Mouse (Mus musculus) MEL (cell line): ENCODE data around the gene Frmd5. TPM values are rescaled to one million over a fixed set of nuclear protein-coding genes. Genes with fewer than 3 reads are reported as not detected.
A peak's percentile ranks its signal among the peaks of the same experiment; 100 is the strongest.

Source experiments
- DNase-seq: peaks from one replicate; pipeline ENCODE4 v3.0.0; 2011; ENCODE audit warnings: low read depth, low spot score
- H3K27ac ChIP-seq: 2 replicates; pipeline ENCODE4 v1.5.1; 2012; ENCODE audit warnings: low read depth, mild to moderate bottlenecking, control low read depth, low read length, moderate library complexity; ENCODE audit not compliant: control insufficient read depth
- H3K27me3 ChIP-seq, 2 experiments: fragments of 150-350 bp in 1 of 2; sonication (generic) in 1 of 2; 2 replicates each; pipeline ENCODE4 v1.6.1; 2012; ENCODE audit warnings: low read length in 2 of 2, mild to moderate bottlenecking in 2 of 2, improper control_type of control experiment in 1 of 2, moderate library complexity in 1 of 2; ENCODE audit not compliant: insufficient read depth in 2 of 2, control insufficient read depth in 1 of 2
- H3K36me3 ChIP-seq, 2 experiments: 2 replicates each; pipeline ENCODE4 v1.6.1; 2012 to 2014; ENCODE audit warnings: low read length in 2 of 2, improper control_type of control experiment in 1 of 2, inconsistent platforms in 1 of 2, mild to moderate bottlenecking in 1 of 2; ENCODE audit not compliant: insufficient read depth in 2 of 2, control insufficient read depth in 1 of 2
- H3K4me1 ChIP-seq, 2 experiments: fragments of 150-350 bp in 1 of 2; sonication (generic) in 1 of 2; 2 replicates each; pipeline ENCODE4 v1.6.1; 2012; ENCODE audit warnings: low read length in 2 of 2, improper control_type of control experiment in 1 of 2, mild to moderate bottlenecking in 1 of 2; ENCODE audit not compliant: insufficient read depth in 2 of 2, control insufficient read depth in 1 of 2
- H3K4me3 ChIP-seq, 2 experiments: fragments of 150-350 bp in 1 of 2; sonication (generic) in 1 of 2; 2 replicates each; pipeline ENCODE4 v1.5.1; 2012; ENCODE audit warnings: low read depth in 2 of 2, low read length in 2 of 2, mild to moderate bottlenecking in 2 of 2, moderate library complexity in 2 of 2, control low read depth in 1 of 2, improper control_type of control experiment in 1 of 2; ENCODE audit not compliant: control insufficient read depth in 1 of 2, insufficient read depth in 1 of 2
- H3K79me2 ChIP-seq: 2 replicates; pipeline ENCODE4 v1.6.1; 2012; ENCODE audit warnings: mild to moderate bottlenecking, low read length, moderate library complexity; ENCODE audit not compliant: control insufficient read depth, poor library complexity, insufficient read depth
- H3K9ac ChIP-seq: 2 replicates; pipeline ENCODE4 v1.6.1; 2012; ENCODE audit warnings: low read depth, mild to moderate bottlenecking, control low read depth, low read length, moderate library complexity; ENCODE audit not compliant: control insufficient read depth, poor library complexity, severe bottlenecking
- H3K9me3 ChIP-seq: fragments of 150-350 bp; sonication (generic); replicated peaks from 2 replicates; pipeline ENCODE4 v1.6.1; 2012; ENCODE audit warnings: mild to moderate bottlenecking, low read length, improper control_type of control experiment, moderate library complexity; ENCODE audit not compliant: insufficient read depth
- BHLHE40 ChIP-seq: IDR thresholded peaks from 2 replicates; pipeline ENCODE4 v1.6.1; 2012; ENCODE audit warnings: low read depth, mild to moderate bottlenecking, inconsistent platforms, low read length, improper control_type of control experiment, borderline replicate concordance
- CTCF ChIP-seq, 3 experiments: IDR thresholded peaks in 2 of 3; conservative IDR thresholded peaks in 1 of 3; 2 replicates each; pipeline ENCODE4 v1.5.1; 2011 to 2012; ENCODE audit warnings: low read length in 3 of 3, low read depth in 2 of 3, mild to moderate bottlenecking in 2 of 3, improper control_type of control experiment in 1 of 3, inconsistent platforms in 1 of 3, mixed read lengths in 1 of 3, moderate library complexity in 1 of 3; ENCODE audit not compliant: control insufficient read depth in 1 of 3, insufficient read depth in 1 of 3, poor library complexity in 1 of 3, severe bottlenecking in 1 of 3
- E2F4 ChIP-seq: IDR thresholded peaks from 2 replicates; pipeline ENCODE4 v1.6.1; 2011; ENCODE audit warnings: low read depth, low read length, improper control_type of control experiment, borderline replicate concordance
- ETS1 ChIP-seq: IDR thresholded peaks from 2 replicates; pipeline ENCODE4 v1.6.1; 2012; ENCODE audit warnings: low read depth, mild to moderate bottlenecking, inconsistent platforms, low read length, improper control_type of control experiment, moderate library complexity
- GABPA ChIP-seq: IDR thresholded peaks from 2 replicates; pipeline ENCODE4 v1.6.1; 2012; ENCODE audit warnings: low read depth, mild to moderate bottlenecking, inconsistent platforms, low read length, improper control_type of control experiment, moderate library complexity
- GATA1 ChIP-seq: IDR thresholded peaks from 2 replicates; pipeline ENCODE4 v1.6.1; 2011; ENCODE audit warnings: low read depth, low read length, improper control_type of control experiment
- HCFC1 ChIP-seq: IDR thresholded peaks from 2 replicates; pipeline ENCODE4 v1.6.1; 2012; ENCODE audit warnings: low read depth, mild to moderate bottlenecking, inconsistent platforms, low read length, improper control_type of control experiment, moderate library complexity
- MAFK ChIP-seq: IDR thresholded peaks from 2 replicates; pipeline ENCODE4 v1.6.1; 2011; ENCODE audit warnings: low read depth, mild to moderate bottlenecking, low read length, improper control_type of control experiment, borderline replicate concordance
- MAZ ChIP-seq: IDR thresholded peaks from 2 replicates; pipeline ENCODE4 v1.6.1; 2012; ENCODE audit warnings: low read depth, mild to moderate bottlenecking, inconsistent platforms, low read length, improper control_type of control experiment
- MEF2A ChIP-seq: IDR thresholded peaks from 2 replicates; pipeline ENCODE4 v1.6.1; 2014; ENCODE audit warnings: low read depth, mild to moderate bottlenecking, inconsistent platforms, low read length, improper control_type of control experiment; ENCODE audit not compliant: poor library complexity, insufficient replicate concordance, severe bottlenecking; ENCODE audit errors: extremely low read depth
- NELFE ChIP-seq: IDR thresholded peaks from 2 replicates; pipeline ENCODE4 v1.6.1; 2011; ENCODE audit warnings: low read depth, low read length, improper control_type of control experiment
- NRF1 ChIP-seq: IDR thresholded peaks from 2 replicates; pipeline ENCODE4 v1.6.1; 2014; ENCODE audit warnings: low read depth, mild to moderate bottlenecking, inconsistent platforms, low read length, improper control_type of control experiment, moderate library complexity; ENCODE audit not compliant: poor library complexity, insufficient read depth, severe bottlenecking
- POLR2AphosphoS2 ChIP-seq: IDR thresholded peaks from 2 replicates; pipeline ENCODE4 v1.6.1; 2011; ENCODE audit warnings: low read length, improper control_type of control experiment
- RAD21 ChIP-seq: IDR thresholded peaks from 2 replicates; pipeline ENCODE4 v1.6.1; 2011; ENCODE audit warnings: mild to moderate bottlenecking, low read depth, low read length, improper control_type of control experiment
- SIN3A ChIP-seq: IDR thresholded peaks from 2 replicates; pipeline ENCODE4 v1.6.1; 2012; ENCODE audit warnings: low read length, improper control_type of control experiment, inconsistent platforms
- TBP ChIP-seq: IDR thresholded peaks from 2 replicates; pipeline ENCODE4 v1.8.0; 2011; ENCODE audit warnings: low read depth, low read length, improper control_type of control experiment
- UBTF ChIP-seq: IDR thresholded peaks from 2 replicates; pipeline ENCODE4 v1.6.1; 2012; ENCODE audit warnings: low read depth, mild to moderate bottlenecking, inconsistent platforms, low read length, improper control_type of control experiment, moderate library complexity, borderline replicate concordance; ENCODE audit not compliant: insufficient read depth
- USF1 ChIP-seq: IDR thresholded peaks from 2 replicates; pipeline ENCODE4 v1.6.1; 2014; ENCODE audit warnings: low read depth, mild to moderate bottlenecking, inconsistent platforms, low read length, improper control_type of control experiment, moderate library complexity
- USF2 ChIP-seq, 2 experiments: IDR thresholded peaks; 2 replicates each; pipeline ENCODE4 v1.6.1; 2011 to 2012; ENCODE audit warnings: improper control_type of control experiment in 2 of 2, low read length in 2 of 2, borderline replicate concordance in 1 of 2, inconsistent platforms in 1 of 2, low read depth in 1 of 2, mild to moderate bottlenecking in 1 of 2; ENCODE audit not compliant: insufficient read depth in 1 of 2
- ZC3H11A ChIP-seq: IDR thresholded peaks from 2 replicates; pipeline ENCODE4 v1.6.1; 2012; ENCODE audit warnings: low read depth, mild to moderate bottlenecking, inconsistent platforms, low read length, improper control_type of control experiment
- ZKSCAN1 ChIP-seq: IDR thresholded peaks from 2 replicates; pipeline ENCODE4 v1.6.1; 2012; ENCODE audit warnings: low read depth, mild to moderate bottlenecking, inconsistent platforms, low read length, improper control_type of control experiment, moderate library complexity
- ZNF384 ChIP-seq: IDR thresholded peaks from 2 replicates; pipeline ENCODE4 v1.6.1; 2012; ENCODE audit warnings: low read depth, mild to moderate bottlenecking, inconsistent platforms, low read length, improper control_type of control experiment
- polyA plus RNA-seq, 2 experiments: library from polyadenylated mRNA; stranded (reverse) in 1 of 2; unstranded in 1 of 2; fragments of >175 nt in 1 of 2; fragments of >200 nt in 1 of 2; gene quantifications; 2 replicates each; pipeline versions ENCODE4 v1.2.1 to v1.2.4; 2012; ENCODE audit warnings: low replicate concordance in 2 of 2, low read depth in 1 of 2; ENCODE audit not compliant: insufficient read length in 2 of 2, insufficient read depth in 1 of 2, missing spikeins in 1 of 2
- total RNA-seq: library from RNA; depleted of rRNA; stranded (reverse); fragments of 300-350 nt; gene quantifications from 2 replicates; pipeline ENCODE4 v1.2.3, GENCODE M21; 2012; rRNA removed

Gene Frmd5
- 0.04 TPM in 1 of 2 replicates, not detected in the other for total RNA-seq
- under 1 TPM in 1 of 2 experiments, not detected in 1; 0.15 TPM for polyA plus RNA-seq

DNA sequence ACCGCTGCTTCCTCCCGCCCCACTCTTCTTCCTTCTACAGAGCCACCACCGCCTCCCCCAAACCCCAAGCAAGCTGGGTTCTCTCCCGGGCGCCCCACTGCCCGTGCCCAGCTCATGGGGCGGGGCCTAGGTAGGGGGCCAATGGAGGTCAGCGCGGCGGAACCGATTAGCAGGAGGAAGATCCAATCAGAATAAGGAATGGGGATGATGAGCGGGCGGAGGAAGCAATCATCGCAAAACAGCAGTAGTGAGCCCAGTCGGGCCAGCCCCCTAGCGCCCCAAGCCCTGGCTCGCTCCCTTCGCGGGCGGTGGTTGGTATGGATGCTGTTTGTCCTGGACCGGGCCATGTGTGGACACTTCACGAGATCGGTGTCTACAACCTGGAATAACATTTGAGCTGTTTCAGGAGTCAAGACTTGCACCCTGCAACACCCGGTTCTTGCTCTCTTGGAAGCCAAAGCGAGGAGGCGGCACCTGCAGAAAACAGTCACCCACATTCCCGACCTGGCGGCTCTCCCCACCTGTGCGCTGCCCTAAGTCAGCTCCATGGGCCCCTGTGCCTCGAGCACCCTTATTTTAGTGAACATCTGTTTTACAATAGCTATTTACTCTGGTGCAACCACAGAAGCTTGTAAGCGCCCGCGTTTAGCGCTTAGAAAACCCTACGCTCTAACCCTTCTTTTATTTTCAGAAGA is at the start of gene Frmd5:
TSS of gene Frmd5 (minus strand) at position 129 of the 695 bp plus-strand sequence.
- H3K27ac ChIP-seq, result no peak within 1 kb of the TSS
- no peaks in the 10 kb centered on the region for H3K36me3 ChIP-seq
- H3K4me3 ChIP-seq, result peak within 1 kb of the TSS in 1 of 2 experiments; percentile 57; a peak in 3 of 4 replicates
- H3K4me1 ChIP-seq, result 0 out of 4 replicates have a peak, but pooled peaks cover 0 to 3% of the 10 kb centered on the region in 2 experiments
- 0 out of 2 replicates have a peak within 1 kb of the TSS, but pooled peaks have one; percentile 38 for H3K9ac ChIP-seq
- DNase-seq, result peak; percentile 87
- TF ChIP-seq GABPA (no peak), TBP (no peak), ZNF384 (no peak), NELFE (no peak), ETS1 (no peak), BHLHE40 (no peak), SIN3A (no peak), USF2 (IDR thresholded peaks at IDR 0.05; ENCODE audit: borderline replicate concordance in 1 of 2, insufficient read depth in 1 of 2, low read depth in 1 of 2, low read length in 2 of 2) (no peak), HCFC1 (no peak), CTCF (IDR thresholded peaks at IDR 0.05 in 2 of 3, conservative IDR thresholded peaks at IDR 0.05 in 1 of 3; ENCODE audit: control insufficient read depth in 1 of 3, insufficient read depth in 1 of 3, low read depth in 2 of 3, low read length in 3 of 3, poor library complexity in 1 of 3, severe bottlenecking in 1 of 3) (no peak), POLR2AphosphoS2 (no peak), ZKSCAN1 (no peak), MEF2A (no peak), MAZ (no peak), RAD21 (no peak), GATA1 (no peak), MAFK (no peak), NRF1 (no peak), USF1 (no peak)
- TF ChIP-seq, all 39 proteins: peak for 0
- no peaks in the 10 kb centered on the region for H3K79me2 ChIP-seq
- H3K27me3 ChIP-seq, result peaks cover 16 to 26% of the 10 kb centered on the region in 2 experiments
- no peaks in the 10 kb centered on the region for H3K9me3 ChIP-seq

DNA sequence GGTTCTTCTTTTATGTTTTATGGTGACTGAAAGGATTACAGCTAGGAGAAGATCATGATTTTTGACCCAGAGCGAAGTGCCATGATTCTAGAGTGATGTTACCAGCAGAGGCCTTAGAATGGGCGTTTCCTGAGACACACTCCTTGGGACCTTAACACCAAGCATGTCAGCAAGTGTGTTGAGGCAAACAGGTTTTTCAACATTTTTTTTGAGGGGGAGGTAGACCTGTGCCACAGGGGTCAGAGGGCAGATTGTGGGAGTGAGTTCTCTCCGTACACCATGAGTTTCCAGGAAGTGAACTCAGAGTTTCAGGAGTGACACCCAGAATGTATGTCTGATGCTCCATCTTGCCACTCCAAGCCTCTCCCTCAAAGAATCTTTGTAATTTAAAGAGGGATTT is 47.1 kb upstream of the Frmd5 start:
- H3K27me3 ChIP-seq, result peaks cover 6% of the 10 kb centered on the region in 2 experiments
- no peak overlapping the region for H3K4me3 ChIP-seq
- H3K36me3 ChIP-seq, result no peaks in the 10 kb centered on the region
- H3K79me2 ChIP-seq, result no peaks in the 10 kb centered on the region
- no peak overlapping the region for H3K27ac ChIP-seq
- no peak for DNase-seq
- no peaks in the 10 kb centered on the region for H3K9me3 ChIP-seq
- TF ChIP-seq MAFK (no peak), ZC3H11A (no peak), ETS1 (no peak), UBTF (no peak), POLR2AphosphoS2 (no peak), E2F4 (no peak), BHLHE40 (no peak)
- H3K9ac ChIP-seq, result no peak overlapping the region
- H3K4me1 ChIP-seq, result no peaks in the 10 kb centered on the region
